Mouse (Mus musculus) thymus, postnatal 25 days (tissue): ENCODE measurements around the gene Fkbp7.
"Not testable (repeated sequence)": the region's sequence is repeated elsewhere in the genome, so short reads cannot be mapped to it uniquely, and the experiment has no call there.

Experiments used
- DNase-seq: peaks from one replicate; pipeline ENCODE4 v3.0.0; 2022

Fkbp7 gene

DNA sequence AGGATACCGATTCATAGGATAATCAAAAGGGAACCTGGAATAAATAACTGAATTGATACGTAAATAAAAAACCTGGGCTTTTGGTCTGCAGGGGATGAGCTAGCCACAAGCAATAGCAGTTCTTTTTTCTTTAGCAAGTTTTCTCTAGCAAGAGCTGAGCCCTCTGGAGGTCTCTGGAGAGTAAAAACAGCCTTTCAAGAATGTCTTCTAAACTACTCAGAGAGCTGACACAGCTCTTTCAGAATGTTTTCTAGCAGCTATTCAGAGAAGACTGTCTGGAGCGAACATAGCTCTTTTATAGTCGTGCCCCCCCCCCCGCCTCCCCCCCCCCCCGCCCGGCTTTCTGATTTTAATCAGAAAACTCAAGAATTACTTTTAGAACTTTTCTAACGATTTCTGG lies 13.5 kb downstream of the Fkbp7 start:
- no peak for DNase-seq

DNA sequence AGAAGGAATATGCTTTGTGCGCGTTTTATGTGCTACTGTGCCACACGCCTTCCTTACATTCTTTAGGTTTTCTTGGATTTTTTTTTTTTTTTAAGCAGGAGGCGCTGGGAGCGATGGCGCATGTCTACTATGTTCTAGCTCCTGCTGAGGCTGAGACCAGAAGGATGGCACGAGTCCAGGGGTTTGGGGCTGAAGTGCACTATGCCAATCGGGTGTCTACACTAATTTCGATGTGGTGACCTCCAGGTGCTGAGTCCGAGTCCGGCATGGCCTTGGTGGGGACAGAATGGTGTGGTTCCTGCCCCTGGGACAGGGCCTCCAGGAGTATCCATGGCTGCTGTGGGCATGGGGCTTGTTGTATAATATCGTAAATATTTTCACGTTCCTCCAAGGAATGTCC lies 14.4 kb downstream of the Fkbp7 start:
- DNase-seq, result no peak

DNA sequence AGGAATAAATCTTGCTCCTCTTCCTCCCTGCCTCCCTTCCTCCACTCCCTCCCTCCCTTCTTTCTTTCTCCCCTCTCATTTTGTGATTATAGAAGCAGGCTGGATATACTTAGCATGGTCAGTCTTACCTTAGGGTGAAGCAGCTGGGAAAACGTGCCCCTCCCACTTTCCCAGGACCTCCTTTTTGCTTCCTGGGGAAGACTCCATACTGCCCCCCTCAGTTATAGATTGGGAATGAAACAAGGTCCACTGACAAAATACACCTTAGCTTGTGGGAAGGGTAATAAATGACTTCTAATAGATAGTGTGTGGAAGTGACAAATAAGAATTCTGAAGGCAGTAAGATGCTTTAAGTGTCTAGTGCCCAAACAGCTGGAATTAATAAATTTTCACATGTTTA lies 16.9 kb downstream of the Fkbp7 start:
- no peak for DNase-seq

DNA sequence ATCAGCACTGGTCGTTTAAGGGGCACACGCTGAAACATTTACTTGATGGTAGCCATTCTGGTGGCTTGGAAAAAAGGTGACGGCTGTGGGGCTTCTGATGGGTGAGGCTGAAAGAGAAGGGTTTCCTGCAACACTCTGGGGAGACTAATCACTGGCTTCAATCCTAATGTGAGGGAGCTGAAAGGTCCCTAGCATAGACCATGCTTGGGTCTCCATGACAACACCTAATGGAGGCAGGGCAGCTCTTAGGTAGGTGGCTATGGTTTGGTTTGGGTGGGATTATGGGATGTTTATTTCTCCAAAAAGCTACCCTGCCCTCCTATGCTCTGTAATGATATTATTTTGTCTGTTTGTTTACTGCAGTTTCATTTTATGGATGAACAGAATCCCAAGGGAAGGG lies 17.5 kb downstream of the Fkbp7 start:
- no peak for DNase-seq

DNA sequence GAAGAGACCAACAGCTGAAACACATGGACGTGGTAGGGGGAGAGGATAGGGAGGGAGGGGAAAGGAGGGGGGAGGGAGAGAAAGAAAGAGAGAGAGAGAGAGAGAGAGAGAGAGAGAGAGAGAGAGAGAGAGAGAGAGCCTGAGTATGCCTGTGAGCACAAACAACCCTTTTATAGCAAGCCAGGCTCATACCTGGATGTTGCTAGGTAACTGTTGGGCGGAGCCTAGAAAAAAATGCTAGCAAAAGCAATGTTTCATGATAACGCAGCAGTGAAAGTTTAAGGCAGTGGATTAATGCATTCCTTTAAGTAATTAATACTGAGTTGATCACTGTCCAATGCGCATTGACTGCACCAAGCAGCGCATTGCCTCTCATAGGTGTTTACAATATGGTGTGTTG lies 18.3 kb downstream of the Fkbp7 start:
- DNase-seq, result no peak

DNA sequence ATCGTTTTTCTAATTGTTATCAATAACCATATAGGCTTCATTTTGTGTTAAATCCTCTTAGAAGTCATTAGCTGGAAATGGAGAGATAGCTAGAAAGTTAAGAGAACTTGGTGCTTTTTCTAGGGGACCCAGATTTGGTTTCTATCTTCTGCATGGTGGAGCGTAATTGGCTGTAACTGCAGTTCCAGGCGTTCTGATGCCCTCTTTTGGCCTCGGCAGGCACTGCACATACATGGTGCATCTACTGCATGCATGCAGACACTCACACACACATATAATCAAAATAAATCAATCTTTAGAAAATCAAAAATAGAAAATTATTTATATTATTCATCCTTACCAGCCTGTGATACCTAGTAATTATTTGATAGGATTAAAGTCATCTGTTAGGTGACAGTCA lies 19.8 kb downstream of the Fkbp7 start:
- DNase-seq, result no peak

DNA sequence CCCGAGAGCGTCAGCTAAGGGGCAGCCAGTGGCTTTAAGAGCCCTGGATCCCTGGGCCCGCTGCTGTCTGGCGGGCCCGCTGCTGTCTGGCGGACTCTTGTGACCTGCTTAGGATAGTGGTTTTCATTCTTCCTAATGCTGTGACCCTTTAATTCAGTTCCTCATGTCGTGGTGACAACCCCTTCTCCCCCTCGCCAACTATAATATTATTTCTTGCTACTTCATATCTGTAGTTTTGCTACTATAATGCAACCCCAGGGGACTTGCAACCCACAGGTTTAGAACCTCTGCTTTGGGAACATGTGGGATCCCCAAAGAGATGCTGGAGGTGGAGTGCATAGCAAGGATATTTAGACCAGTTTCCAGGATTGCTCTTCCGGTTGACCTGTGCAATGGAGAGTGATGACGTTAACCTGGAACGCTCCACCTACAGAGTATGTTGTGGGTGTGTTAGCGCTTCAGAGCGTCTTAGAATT lies 24.2 kb downstream of the Fkbp7 start:
- DNase-seq, result no peak

DNA sequence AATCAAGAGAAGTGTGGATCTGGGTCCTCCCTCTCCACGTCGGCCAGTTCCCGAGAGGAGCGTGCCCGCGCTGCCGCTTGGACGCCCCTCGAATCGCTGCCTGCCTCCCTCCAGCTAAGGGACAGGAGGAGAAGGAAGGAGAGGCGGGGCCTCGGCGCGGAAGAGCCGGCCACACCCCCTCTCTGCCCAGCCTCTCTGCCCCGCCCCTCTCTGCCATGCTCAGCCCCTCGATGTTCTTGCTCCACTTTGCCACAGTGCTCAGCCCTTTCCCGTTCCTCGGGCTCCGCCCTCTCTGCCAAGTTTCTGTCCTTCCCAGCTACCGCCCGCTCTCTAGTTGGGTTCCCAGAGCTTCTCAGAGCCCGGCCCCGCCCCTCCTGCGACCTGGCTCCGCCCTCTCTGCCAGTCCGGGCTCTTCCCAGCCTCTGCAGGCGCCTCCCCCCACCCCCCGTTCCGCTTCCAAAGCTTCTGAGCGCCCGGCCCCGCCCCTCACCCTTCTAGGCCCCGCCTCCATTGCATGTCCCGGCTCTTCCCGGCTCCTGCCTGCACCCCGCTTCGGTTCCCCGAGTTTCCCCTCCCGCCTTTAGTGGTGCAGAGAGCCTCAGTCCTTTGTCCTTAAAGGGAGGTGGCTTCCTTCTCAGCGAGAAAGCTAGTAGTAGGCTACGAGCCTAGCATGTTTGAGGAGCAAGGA lies 24.9 kb downstream of the Fkbp7 start, which contains the start of the genes Prkra and Pjvk:
Gene Prkra, minus strand, starts transcription at position 133 of the 688 bp plus-strand sequence.
Gene Pjvk, plus strand, starts transcription at position 594 of the 688 bp plus-strand sequence.
- peak; percentile 92 for DNase-seq

DNA sequence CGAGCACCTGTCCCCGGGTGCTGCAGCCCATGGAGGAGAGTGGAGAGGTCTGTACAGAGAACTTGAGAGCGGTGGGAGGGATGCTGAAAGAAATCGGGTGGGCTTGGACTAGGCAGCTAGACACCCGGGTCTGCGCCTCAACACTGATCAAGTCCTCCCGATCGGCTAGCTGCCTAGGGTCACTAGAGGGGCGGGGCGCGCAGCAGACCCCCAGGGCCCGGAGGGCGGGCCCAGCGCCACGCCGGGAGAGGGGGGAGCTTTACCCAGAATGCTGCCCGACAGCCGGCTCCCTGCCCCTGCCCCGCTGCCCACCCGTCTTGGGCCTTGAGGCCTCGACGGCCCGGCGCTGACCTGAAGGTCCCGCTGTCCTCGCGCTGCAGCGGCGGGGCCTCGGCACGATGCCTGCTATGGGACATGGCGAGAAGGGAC lies 25.5 kb downstream of the Fkbp7 start:
- peak; percentile 23 for DNase-seq

DNA sequence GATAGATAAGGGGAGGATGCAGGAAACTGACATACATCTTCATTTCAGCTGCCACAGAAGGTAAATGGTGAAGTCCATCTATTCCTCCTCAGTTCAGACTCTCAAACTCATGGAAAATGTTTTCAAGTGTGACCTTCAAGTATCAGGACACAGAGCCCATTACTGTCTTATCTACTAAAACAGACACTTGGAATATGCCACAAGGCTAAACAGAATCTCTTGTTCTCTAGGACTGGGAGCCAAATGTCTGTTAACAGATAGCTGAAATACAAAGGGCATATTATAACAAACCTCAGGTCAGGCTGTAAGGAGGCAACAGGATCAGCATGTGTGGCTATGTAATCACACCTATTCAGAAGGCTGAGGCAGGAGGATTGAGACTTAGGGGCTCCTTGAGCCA lies 29.1 kb downstream of the Fkbp7 start:
- no peak for DNase-seq

DNA sequence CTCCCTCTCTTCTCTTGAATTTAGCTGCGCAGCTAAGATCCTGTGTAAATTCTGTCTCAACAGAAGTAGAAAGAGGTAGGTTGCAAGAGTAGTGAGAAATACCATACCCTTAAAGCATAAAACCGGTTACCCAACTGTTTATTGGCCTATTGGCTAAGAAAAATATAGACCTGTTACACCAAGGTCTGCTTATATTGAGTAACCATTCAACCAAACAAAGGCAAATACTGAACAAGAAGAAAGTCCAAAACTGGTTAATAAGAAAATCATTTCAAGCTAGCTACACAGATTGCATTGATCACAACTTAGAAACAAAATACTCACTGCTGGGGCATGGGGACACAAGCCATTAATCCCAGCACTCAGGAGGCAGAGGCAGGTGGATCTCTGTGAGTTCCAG lies 33.3 kb downstream of the Fkbp7 start:
- DNase-seq, result no peak

DNA sequence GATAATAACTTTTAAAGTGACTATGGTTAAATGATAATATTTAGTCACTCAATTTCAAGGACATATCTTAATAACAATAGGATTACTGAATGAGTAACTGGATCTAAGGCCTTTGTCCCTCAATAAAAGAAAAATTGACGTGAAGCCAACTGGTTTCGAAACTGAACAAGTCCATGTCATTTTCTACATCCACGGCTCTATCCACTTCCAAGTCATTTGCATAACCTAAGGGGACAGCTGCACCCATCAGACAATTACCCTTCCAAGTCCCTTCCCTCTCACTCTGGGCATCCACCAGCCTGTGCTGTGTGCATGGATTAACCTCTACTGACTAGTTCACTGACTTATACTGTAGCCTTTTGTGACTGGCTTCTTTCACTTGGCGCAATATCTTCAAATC lies 41.3 kb downstream of the Fkbp7 start:
- DNase-seq, result no peak

DNA sequence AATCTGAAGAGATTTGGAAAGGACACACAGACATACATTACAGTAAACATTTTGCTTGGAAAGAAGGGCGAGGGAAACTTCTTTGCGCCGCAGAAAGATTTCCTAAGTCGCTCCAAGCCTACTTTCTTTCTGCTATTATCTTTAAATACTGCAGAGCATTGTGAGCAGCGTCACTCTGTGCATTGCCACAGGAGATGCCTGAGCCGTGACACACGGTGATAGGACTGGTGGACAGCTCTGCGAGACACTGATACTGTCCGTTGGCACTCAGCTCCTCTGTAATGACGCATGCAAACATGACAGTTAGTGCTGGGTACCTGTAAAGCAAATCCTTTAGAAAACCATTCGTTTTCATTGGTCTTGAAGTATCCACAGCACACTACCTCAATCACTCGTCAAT lies 42.6 kb downstream of the Fkbp7 start:
- DNase-seq, result no peak

DNA sequence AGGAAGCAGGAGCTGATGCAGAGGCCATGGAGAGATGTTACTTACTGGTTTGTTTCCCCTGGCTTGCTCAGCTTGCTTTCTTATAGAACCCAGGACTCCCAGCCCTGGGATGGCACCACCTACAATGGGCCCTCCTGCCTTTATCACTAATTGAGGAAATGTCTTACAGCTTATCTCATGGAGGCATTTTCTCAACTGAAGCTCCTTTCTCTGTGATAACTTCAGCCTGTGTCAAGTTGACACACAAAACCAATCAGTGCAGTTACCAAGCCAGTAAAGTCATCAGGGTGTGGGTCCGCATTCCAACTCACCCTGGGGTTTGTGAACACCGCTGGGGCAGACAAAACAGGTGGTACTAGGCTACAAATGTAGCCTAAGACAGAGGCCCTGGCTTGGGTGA lies 50.6 kb downstream of the Fkbp7 start:
- not testable (repeated sequence) for DNase-seq

DNA sequence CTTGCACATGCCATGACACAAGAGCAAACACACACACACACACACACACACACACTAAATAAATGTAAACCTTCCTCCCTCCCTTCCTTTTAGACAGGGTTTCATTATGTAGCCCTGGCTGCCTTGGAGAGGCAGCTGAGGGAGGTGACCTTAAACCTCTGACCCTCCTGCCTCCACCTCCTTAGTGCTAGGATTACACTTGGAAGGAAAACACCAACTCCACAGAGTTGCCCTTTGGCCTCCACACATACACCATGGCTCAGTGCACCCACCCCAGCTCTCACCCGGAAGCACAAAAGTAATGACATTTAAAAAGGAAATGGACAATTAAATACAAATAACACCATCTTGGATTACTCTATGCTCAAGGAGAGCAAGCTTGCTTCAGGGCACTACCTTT lies 51.2 kb downstream of the Fkbp7 start:
- DNase-seq, result no peak

DNA sequence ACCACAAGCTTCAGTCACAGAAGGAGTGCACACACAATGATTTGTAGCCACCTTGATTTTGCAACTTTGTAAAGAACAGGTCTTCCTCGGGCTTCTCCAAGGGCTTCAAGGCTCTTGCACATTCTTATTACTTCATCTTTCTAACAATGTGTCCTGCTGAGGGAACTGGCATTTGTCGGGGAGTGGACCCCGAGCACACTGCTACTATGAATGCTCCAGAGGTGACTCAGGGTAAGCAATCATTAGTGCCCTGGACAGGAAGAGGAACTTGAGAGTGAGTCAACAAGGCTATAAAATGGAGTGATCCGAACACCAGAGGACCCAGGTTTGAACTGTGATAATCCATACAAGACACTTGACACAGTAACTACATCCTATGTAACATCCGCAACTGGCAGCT lies 52.7 kb downstream of the Fkbp7 start:
- DNase-seq, result no peak

DNA sequence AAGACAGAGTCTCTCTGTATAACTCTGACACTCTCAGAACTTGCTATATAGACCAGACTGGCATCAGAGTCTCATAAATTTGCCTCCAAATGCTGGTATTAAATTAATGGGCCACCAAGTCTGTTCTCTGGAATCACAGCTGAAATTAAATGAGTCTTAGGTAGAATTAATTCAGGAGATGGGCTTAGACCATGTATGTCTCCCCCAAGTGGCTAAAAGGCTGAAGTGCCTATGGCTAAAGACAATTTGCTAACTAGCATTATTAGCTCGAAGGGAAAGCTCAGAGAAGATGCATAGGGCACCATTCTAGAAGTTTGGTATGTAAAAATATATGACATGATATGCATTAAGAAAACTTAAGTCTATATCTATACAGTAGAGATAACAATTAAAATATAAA lies 54.8 kb downstream of the Fkbp7 start:
- DNase-seq, result no peak
